Mouse (Mus musculus): Measurements from ENCODE around the gene Ipcef1.
A peak's percentile ranks its signal among the peaks of the same experiment; 100 is the strongest.
"Not testable (repeated sequence)": the region's sequence is repeated elsewhere in the genome, so short reads cannot be mapped to it uniquely, and the experiment has no call there.

Ipcef1 gene

DNA sequence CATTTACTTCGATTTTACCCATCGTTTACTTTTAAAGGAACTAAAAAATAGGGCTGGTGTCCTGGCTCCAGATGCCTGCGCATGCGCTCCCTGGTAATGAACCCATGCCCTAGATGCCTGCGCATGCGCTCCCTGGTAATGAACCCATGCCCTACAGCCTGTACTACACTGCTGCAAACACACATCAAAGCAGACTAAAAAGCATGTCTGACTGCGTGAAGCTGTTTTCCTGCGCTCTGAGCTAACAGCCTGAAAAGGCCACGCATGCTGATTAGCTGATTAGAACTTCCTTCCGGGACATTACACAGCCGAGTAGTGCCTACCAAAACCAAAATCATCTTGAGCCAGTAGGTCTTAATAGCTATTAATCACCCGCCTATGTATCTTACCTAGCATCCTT lies 16.7 kb downstream of the Ipcef1 start:
- DNase-seq (ENCODE audit: low spot score in 2 of 2) = no peak

- no peak for DNase-seq (ENCODE audit: low spot score in 2 of 2)
Observed at GRCm38 (mm10) chr10:7033459-7033858, 18.8 kb downstream of the Ipcef1 start.

- DNase-seq (ENCODE audit: low spot score in 2 of 2) = no peak
Observed at GRCm38 (mm10) chr10:7025028-7025427, 27.2 kb downstream of the Ipcef1 start.

GRCm38 (mm10) chr10:7020551-7020950 lies 31.7 kb downstream of the Ipcef1 start:
- no peak for DNase-seq (ENCODE audit: low spot score in 2 of 2)

DNA sequence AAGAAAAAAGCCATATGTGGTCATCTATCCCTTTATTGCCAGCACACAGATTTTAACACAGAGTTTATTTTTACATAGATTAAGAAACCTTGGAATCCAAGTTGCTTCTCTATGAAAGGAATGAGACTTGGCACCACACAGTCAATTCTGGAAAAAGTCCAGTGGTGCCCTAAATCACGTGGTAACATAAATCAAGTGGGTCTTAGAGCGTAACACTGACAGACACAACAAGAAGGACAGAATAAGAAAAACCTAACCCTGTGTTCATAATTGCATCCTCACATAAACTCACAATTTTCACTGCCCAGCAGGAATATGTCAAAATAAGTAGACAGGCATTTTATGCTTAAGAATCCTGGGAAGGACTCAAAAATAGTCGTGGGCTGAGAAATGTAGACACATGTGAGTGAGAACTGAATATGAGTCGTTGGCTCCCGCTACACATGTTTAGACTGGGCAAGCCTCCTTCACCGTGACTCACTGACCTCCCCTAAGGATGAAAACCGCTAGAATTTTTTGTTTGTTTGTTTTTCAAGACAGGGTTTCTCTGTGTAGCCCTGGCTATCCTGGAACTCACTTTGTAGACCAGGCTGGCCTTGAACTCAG lies 32.4 kb downstream of the Ipcef1 start:
- no peak for DNase-seq (ENCODE audit: low spot score in 2 of 2)

- no peak for DNase-seq (ENCODE audit: low spot score in 2 of 2)
Observed at GRCm38 (mm10) chr10:7015199-7015598, 37.1 kb downstream of the Ipcef1 start.

DNA sequence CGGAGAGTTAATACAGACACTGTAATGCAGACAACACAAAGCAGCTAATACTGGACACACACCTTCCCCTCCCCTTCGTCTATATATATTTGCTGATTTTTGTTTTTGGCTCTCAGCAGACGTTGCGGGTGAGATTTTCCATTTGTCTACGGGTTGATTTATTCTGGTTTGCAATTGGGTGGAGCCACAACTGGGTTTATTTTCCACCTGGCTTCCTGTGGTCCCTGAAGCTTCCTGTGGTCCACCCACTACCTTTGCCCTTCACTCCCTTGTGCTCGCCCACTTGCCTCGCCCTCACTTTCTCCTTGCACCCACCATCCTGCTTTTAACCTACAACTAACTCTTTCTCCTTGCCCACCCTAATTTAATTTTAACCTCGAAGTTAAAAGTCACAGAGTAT lies 41.7 kb downstream of the Ipcef1 start:
- peak in 1 of 2 experiments; percentile 14 for DNase-seq (ENCODE audit: low spot score in 2 of 2)

GRCm38 (mm10) chr10:7004980-7005538 lies 47.2 kb downstream of the Ipcef1 start:
- no peak for DNase-seq (ENCODE audit: low spot score in 2 of 2)

DNA sequence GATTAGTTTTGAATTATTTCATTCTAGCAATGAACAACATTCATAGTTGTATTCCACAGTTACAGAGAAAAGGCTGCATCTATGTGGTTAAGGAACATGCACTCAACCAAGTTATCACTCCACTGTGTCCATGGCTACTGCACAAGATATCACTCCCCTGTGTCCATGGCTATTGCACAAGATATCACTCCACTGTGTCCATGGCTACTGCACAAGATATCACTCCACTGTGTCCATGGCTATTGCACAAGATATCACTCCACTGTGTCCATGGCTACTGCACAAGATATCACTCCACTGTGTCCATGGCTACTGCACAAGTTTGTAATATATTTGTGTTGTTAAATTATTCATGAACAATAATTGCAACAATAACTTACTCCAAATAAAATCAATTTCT lies 48.4 kb downstream of the Ipcef1 start:
- DNase-seq (ENCODE audit: low spot score in 2 of 2) = not testable (repeated sequence)

DNA sequence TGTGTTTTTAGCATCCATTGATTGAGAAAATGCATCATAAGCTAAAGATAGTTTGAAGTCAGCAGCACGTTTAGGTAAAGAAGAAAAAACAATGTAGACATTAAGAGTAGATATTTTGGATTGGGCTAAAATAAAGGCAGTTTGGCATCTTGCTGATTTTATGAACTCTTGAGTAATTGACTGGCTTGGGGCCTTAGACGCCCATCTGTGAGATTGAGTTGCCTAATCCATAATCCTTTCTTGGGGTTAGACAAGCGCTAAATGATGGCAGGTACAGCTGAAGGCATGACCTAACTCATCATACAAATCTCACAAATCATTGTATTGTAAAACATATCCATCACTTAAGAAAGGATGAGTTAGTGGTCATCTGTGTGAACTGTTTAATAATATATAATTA lies 52.9 kb downstream of the Ipcef1 start:
- DNase-seq (ENCODE audit: low spot score in 2 of 2) = no peak

GRCm38 (mm10) chr10:6998576-6999250 lies 53.6 kb downstream of the Ipcef1 start:
- no peak for DNase-seq (ENCODE audit: low spot score in 2 of 2)

GRCm38 (mm10) chr10:6996895-6997294 lies 55.4 kb downstream of the Ipcef1 start:
- no peak for DNase-seq (ENCODE audit: low spot score in 2 of 2)

DNA sequence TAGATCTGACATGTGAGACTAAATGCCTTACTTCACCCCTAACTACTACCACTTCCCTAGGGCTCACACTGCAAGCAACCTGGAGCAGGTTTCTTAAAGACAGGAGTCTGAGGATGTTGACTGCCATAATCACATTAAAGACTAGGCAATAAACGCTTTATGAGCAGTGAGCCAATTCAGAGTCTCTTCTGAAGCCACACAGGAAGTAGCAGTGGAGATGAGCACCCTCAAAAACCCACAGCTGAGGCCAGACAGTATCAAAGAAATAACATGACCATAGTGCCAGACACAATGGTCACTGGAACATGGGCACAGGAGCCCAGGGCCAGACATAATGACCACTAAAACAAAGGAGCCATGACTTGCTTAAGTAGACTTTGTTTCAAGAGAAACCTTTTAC lies 63.7 kb downstream of the Ipcef1 start:
- peak; percentile 21 to 32 for DNase-seq (ENCODE audit: low spot score in 2 of 2)

DNA sequence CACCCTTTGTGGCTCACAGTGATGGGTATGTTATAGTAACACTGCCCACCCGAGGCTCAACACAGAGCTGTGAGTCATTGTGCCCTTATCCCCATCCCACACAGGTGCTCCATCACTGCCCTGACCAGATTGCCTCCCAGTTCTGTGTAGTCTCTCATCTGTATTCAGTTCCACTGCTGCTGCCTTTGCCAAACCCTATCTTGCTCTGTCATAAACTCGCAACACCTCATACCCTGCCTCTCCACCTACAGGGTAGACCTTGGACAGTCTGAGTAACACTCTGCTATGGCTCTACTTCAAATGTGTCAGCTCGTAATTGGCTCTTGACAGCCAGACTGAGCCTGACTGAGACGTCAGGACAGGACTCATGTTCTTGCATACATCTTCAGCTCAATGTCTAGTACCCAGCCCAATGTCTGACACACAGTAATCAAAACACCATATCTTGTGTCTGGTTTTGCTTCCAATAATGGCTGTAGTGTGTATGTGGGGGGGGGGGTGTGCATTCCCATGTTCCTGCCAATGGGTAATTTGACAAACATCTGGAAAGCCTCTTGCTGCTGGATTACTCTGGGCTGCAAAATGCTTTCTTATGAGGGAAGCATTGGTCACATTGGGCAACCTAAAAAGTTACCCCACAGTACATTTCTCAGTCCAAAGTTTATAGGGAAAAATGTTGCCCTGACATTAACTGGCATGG lies 64.7 kb downstream of the Ipcef1 start:
- DNase-seq (ENCODE audit: low spot score in 2 of 2) = no peak

DNA sequence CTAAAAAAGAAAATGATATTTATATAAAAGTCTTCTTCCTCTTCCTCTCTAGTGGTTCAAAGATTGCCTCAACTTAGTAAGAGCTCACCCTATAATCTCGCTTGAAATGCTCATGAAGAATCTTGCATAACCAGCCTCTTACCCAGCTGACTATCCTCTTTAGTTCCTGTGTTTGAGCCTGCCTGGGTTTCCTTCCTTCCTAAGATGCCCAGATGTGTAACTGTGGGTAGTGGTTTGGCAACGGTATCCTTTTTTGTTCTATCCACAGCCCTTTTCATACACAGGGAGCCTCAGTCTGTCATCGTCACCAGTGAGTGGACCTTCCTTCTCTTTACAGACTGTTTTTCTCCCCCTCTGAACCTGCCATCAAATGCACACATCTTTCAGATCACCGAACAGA lies 66.0 kb downstream of the Ipcef1 start:
- DNase-seq (ENCODE audit: low spot score in 2 of 2) = no peak

DNA sequence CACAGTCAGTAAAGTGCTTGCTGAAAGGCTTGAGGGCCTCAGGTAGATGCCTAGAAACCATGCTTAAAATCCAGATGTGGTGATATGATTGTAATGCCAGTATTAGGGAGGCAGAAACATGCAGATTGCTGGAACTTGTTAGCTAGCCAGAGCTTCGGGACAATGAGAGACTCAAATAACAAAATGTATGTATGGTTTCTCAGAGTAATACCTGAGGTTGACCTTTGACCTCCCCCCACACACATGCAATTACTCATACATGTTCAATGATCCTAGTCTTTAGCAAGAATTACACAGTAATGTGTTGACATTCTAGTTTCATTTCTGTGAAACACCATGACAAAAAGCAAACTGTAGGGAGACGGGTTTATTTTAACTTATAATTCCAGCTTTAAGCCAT lies 68.8 kb downstream of the Ipcef1 start:
- DNase-seq (ENCODE audit: low spot score in 2 of 2) = no peak

DNA sequence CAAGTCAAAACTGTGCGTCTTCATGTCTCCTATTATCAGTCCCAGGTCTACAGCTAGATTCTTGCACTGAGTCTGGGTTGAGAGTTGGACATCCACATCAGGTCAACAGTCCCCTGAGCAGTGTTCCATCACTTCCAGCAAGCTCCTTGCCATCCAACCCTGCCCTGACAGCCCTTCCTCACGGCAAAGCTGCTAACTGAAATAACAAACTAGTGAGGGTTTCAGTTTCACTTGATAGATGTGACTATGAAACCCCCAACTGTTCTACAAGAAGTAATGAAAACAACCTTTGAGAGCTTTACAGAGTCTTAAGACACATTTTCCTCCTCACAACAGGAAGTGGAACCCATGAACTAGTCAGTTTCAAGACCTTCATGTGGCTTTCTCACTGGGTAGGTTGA lies 69.5 kb downstream of the Ipcef1 start:
- DNase-seq (ENCODE audit: low spot score in 2 of 2) = peak; percentile 56 to 70

GRCm38 (mm10) chr10:6980236-6980635 lies 72.0 kb downstream of the Ipcef1 start:
- DNase-seq (ENCODE audit: low spot score in 2 of 2) = peak; percentile 41 to 45

DNA sequence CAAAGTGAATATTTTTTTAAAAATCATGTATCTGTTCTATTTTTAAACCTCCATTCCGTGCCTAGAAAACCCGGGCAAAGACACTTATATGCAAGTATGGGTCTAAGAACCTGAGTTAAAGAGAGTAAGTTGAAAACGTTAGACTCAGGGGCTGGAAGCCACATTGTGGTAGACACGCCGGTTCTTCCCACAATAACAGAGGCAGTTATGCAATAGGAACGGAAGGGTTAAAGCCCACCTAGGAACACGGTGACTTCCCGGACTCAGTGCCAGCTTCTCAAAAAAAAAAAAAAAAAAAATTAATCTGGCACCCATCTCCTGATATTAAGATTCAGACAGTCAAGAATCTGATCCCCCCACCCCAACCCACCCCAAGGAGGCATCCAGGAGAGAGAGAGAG lies 72.5 kb downstream of the Ipcef1 start:
- DNase-seq (ENCODE audit: low spot score in 2 of 2) = no peak

- peak; percentile 9 to 12 for DNase-seq (ENCODE audit: low spot score in 2 of 2)
Observed at GRCm38 (mm10) chr10:6979216-6979615, 73.1 kb downstream of the Ipcef1 start.

GRCm38 (mm10) chr10:6978733-6979132 lies 73.5 kb downstream of the Ipcef1 start:
- DNase-seq (ENCODE audit: low spot score in 2 of 2) = no peak

GRCm38 (mm10) chr10:6977843-6978242 lies 74.4 kb downstream of the Ipcef1 start:
- DNase-seq (ENCODE audit: low spot score in 2 of 2) = no peak

DNA sequence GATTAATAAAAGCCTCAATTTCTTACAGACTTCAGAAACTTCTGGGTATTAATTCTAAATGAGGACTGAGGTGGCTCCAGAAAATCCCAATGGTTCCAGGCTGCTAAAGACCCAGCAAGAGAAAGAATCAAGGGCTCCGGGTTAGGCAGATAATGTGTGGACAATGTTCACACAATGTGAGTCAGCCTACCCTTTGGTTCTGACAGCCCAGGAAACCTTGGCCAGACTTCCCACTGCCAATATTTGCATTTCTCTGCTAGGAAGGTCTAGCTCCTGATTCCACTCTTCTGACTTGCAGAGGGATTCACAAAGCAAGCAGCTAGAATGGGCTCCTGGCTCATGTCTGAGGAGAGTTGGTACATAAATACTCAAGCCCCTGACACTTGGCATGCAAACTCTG lies 83.9 kb downstream of the Ipcef1 start:
- no peak for DNase-seq (ENCODE audit: low spot score in 2 of 2)
